Mouse (Mus musculus) lung, postnatal 25 days (tissue): ENCODE results near the gene Scn3b.

ENCODE experiments used
- DNase-seq: peaks from one replicate; pipeline ENCODE4 v3.0.0; 2022; ENCODE audit warnings: low spot score

The Scn3b gene

GRCm38 (mm10) chr9:40317735-40318134 lies 48.7 kb downstream of the Scn3b start:
- DNase-seq, result no peak

GRCm38 (mm10) chr9:40318771-40319170 lies 49.8 kb downstream of the Scn3b start:
- no peak for DNase-seq

GRCm38 (mm10) chr9:40320405-40320804 lies 51.4 kb downstream of the Scn3b start:
- DNase-seq, result no peak

- DNase-seq, result peak; percentile 89
These were observed 52.1 kb downstream of the Scn3b start for GRCm38 (mm10) chr9:40320879-40321667.

- DNase-seq, result no peak
These were observed 52.6 kb downstream of the Scn3b start for GRCm38 (mm10) chr9:40321668-40322003.

- DNase-seq, result no peak
These were observed 53.4 kb downstream of the Scn3b start for GRCm38 (mm10) chr9:40322372-40322771.

- DNase-seq, result peak; percentile 38
These were observed 54.2 kb downstream of the Scn3b start for GRCm38 (mm10) chr9:40323171-40323570.

- no peak for DNase-seq
These were observed 54.8 kb downstream of the Scn3b start for GRCm38 (mm10) chr9:40323773-40324172.

GRCm38 (mm10) chr9:40324232-40324792 lies 55.3 kb downstream of the Scn3b start:
- no peak for DNase-seq

- no peak for DNase-seq
These were observed 55.8 kb downstream of the Scn3b start for GRCm38 (mm10) chr9:40324826-40325225.

- no peak for DNase-seq
These were observed 57.4 kb downstream of the Scn3b start for GRCm38 (mm10) chr9:40326260-40326915.

GRCm38 (mm10) chr9:40330609-40331382 lies 61.8 kb downstream of the Scn3b start:
- peak; percentile 91 for DNase-seq

GRCm38 (mm10) chr9:40331411-40332286 lies 62.6 kb downstream of the Scn3b start:
- no peak for DNase-seq

- DNase-seq, result no peak
These were observed 63.3 kb downstream of the Scn3b start for GRCm38 (mm10) chr9:40332326-40332725.

- no peak for DNase-seq
These were observed 64.0 kb downstream of the Scn3b start for GRCm38 (mm10) chr9:40332731-40333648.

GRCm38 (mm10) chr9:40333649-40334396 lies 64.8 kb downstream of the Scn3b start:
- peak; percentile 62 for DNase-seq

- DNase-seq, result no peak
These were observed 65.6 kb downstream of the Scn3b start for GRCm38 (mm10) chr9:40334617-40335016.

GRCm38 (mm10) chr9:40336701-40337100 lies 67.7 kb downstream of the Scn3b start:
- no peak for DNase-seq

- no peak for DNase-seq
These were observed 68.3 kb downstream of the Scn3b start for GRCm38 (mm10) chr9:40337131-40337820.
